Mouse (Mus musculus): ENCODE data around the gene Wfdc5.

Gene Wfdc5

DNA sequence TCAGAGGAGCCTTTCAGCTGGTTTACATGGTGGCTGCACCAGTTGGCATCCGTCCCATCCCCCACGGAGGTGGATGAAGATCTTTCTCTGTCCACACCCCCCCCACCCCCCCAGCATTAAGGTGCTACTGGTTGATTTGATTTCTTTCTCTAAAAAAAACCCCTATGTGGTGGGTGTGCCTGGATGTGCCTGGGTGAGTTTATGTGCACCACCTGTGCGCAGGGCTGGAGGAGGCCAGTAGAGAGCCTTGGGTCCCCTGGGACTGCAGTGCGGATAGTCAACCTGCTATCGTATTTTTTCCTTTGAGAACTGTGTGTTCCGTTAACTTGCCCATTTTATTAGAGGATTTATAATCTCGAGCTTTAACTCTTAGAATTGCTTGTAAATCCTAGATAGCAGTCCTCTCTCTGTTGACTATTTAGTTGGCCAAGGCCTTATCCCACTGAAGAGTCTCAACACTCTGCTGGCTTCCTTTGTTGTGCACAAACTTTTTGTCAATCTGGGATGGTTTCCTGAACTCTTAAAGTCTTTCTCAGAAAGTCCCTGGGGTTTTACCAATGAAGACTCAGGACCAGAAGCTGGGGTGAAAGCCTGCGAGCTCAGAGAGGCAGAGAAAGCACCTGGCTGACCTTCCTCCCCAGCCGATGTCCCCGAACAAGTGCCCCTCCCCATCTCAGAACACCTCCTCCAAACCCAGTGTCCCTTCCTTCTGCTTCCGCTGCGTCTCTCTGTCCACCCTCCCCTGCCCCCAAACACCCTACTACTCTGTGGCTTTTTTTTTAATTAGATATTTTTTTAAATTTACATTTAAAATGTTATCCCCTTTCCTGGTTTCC lies 53.7 kb downstream of the Wfdc5 start:
- DNase-seq (ENCODE audit: low spot score) = no peak

DNA sequence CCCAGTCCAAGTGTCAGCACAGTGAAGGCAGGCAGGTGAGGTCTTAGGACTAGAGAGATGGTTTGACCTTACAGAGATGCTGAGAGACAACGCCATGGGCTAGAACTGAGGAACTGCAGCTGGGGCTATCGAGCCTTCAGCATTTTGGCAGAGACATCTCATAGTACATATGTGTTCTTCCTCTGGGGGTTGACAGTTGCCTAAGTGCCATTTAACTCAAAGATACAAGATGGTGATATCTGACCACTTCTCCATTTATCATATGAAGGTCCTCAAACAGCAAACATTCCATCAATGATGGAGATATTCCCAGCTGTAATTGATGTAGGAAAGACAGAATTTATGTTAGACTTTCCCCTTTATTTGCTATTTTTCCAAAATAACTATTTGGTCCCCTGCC lies 55.2 kb downstream of the Wfdc5 start:
- DNase-seq (ENCODE audit: low spot score) = no peak

DNA sequence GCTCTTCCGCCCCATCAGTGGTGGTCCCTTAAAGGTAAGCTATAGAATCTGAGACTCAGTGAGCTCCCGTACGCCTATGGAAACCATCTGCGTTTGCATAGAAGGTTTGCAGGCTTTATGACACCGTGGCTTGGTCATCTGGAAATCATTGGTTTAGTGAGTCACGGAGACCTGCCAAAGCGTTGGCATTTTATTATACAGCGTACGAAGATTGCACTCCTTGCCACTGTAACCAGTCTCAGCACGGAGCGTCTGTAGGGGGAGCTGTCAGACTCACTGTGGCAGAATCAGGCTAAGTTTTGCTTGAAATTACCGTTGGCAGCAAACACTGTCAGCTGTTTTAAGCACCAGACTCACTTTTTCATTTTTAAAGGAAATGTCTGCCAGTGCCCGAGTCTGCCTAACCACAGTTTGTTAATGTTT lies 56.0 kb downstream of the Wfdc5 start:
- DNase-seq (ENCODE audit: low spot score) = no peak

Data from embryo, embryonic 10.5 days (tissue).